Mouse (Mus musculus) Muller cell, postnatal 12 days (primary cell): ENCODE data around the gene Schip1.
A peak's percentile ranks its signal among the peaks of the same experiment; 100 is the strongest.

Experiments used
- DNase-seq: peaks from one replicate; pipeline ENCODE4 v3.0.0-alpha.2; 2015; ENCODE audit errors: inconsistent ontology term

Gene Schip1

DNA sequence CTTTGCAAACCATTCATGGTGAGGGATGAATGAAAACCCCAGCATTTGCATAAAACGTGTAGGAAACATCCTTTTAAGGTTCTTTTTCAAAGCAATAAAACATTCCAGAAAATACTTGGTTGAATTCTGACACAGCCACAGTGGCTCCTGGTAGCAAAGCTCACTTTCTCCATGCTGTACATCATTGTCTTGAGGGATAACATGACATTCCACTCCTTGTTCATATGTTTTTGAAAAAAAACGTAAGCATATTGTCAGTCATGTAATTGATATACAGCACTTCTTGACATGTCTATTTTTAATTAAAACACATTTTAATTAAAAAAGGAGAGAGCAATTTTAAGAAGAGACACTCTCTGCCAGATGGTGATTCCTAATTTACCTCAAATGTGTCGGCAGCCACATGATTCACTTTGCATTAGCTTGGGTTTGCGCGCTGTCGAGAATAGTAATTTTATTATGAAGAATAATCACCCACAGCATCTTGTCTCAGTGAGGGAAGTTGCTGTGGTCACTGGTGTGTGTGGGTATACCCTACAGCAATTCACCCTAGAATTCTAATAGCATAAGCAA, 61.8 kb downstream of the Schip1 start:
- DNase-seq = no peak

- DNase-seq = no peak
Observed at GRCm38 (mm10) chr3:68130386-68130785, 65.8 kb downstream of the Schip1 start.

DNA sequence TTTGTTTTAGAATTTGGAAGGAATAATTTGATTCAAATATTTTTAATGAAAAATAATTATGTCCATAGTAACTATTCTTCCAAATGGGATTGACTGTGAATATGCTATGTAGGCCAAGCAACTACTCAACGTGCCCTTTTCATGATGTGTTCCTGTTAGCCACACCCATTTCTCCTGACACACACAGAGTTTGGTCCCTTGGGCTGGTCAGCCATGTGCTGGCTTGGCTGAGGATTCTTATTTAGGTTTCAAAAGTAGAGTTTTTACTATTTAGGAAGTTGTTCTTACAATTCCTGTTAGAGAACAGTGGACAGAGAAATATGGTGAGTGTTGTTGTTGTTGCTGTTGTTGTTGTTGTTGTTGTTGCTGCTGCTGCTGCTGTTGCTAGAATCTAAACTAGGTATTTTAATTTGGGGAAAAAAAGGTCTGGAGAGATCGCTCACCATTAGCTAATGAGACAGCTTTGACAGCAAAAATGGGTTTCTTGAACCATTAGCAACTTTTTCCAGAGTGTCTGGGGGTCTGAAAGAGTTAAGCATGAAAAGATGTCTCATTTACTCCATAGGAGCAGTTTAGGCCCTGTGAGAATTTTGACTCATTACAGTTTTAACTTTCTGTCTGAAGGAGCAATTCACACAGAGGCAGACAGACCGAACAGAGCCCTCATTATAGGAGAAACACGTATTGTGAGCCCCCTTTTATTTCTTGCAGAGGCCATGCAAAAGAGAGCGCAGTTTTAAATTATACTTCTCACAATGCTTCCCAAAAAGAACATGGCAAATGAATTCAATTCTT, 74.4 kb downstream of the Schip1 start:
- no peak for DNase-seq

- DNase-seq = no peak
Observed at GRCm38 (mm10) chr3:68150688-68151087, 86.1 kb downstream of the Schip1 start.

- DNase-seq = no peak
Observed at GRCm38 (mm10) chr3:68160175-68160574, 95.6 kb downstream of the Schip1 start.

GRCm38 (mm10) chr3:68160760-68161159, 96.2 kb downstream of the Schip1 start:
- DNase-seq = no peak

DNA sequence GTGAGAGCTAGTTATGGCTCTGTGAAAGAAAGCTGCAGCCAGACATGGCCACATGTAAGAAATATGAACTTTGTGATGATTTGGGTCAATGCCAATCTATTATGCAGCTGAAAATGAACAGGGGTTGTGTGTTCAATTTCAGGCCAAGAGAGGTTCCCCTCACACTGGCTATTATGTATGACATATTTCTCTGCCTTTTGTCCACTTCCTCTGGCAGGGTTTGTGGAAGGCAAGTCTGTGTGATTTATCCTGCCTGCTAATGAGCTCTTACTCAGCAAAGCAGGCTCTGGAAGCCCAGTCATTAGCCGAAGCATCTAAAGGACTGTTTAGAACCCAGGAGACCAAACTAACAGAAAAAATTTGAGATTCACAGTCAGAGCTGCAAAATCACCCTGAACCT, 113.6 kb downstream of the Schip1 start:
- DNase-seq = peak; percentile 71

DNA sequence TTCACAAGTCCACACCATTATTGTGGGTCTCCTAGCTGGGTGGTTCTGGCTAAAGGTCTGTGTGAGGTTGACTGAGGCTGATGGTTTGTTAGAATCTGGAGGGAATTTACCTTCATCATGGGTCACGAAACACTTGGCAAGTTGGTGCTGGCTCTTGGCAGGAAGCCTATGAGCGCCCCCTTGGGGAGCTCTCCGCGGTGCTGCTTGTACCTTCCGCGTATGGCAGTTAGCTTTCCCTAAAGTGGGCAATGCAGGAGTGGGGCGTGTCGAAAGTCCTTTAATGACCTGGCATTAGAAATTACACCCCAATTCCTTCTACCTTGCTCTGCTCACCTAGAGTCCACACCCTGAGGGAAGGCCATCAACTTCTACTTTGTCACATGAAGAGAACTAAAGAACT, 122.9 kb downstream of the Schip1 start:
- DNase-seq = no peak

- DNase-seq = no peak
Observed at GRCm38 (mm10) chr3:68189100-68189499, 124.5 kb downstream of the Schip1 start.

- DNase-seq = no peak
Observed at GRCm38 (mm10) chr3:68196933-68197332, 132.3 kb downstream of the Schip1 start.

DNA sequence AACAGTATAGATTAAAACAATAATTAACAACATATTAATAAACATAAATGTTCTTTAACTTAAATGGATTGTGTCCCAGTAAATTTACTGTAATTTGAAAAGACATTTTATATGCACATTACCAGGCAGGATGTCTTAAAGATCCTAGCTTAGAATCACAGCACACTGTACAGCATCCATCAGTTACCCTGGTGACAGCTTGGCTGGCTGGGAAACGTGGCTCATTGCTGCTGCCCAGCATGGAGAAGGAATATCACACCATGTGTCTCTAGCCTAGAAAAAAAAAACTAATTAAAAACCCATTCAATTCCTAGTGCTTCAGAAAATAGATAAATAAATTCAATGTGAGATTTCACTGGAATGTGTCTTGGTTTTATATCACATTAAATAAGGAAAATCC, 136.6 kb downstream of the Schip1 start:
- DNase-seq = no peak

DNA sequence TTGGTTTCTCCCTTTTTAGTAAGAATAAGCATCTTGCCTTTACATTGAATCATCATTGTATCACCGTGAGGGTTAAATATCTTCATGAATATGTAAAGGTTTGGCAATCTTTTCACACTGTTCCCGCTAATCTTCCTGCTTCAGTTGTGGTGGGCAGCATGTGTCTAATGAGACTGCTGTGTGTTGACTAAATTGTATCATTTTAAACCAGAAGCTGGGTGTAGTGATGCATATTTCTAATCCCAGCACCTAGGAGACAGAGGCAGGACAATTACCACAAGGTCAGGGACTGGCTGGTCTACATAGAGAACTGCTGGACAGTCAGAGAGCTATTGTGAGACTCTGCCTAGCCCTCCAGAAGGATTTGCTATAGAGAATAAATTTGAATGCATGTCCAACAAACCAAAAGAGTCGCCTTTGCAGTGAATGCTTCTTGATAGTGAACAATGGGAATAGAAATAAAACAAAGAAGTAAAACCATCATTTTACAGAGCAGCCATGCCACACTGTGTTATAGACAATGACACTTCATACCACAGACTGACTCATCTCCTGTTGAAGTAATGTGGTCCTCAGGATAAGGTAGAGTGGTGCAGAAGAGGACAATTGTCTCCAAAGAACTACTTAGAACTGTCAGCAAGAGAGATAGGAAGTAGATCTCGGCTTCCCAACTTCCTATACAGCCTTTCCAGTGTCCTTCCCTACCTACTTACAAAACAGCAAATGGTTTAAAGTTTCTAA, 137.7 kb downstream of the Schip1 start:
- DNase-seq = peak; percentile 21

- peak; percentile 64 for DNase-seq
Observed at GRCm38 (mm10) chr3:68203934-68204467, 139.4 kb downstream of the Schip1 start.

DNA sequence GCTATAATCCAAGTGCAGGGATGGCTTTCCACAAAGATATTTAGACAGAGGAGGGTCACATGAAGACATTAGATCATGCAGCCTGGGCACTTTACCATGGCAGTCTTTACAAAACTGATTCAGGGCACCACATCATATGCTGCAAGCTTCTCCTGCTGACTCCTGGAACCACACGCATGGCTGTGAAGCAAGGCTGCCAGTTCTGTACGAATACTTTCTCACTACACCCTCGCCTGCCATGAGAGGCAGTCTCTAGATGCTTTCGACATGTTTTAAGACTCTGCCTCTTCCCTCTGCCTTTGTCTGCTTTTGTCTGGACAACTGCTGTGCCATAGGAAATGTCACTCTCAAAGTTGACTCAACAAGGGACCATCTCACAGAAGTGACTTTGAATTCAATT, 145.8 kb downstream of the Schip1 start:
- no peak for DNase-seq

- DNase-seq = no peak
Observed at GRCm38 (mm10) chr3:68221452-68221851, 156.8 kb downstream of the Schip1 start.

GRCm38 (mm10) chr3:68239887-68240286, 175.3 kb downstream of the Schip1 start:
- no peak for DNase-seq

DNA sequence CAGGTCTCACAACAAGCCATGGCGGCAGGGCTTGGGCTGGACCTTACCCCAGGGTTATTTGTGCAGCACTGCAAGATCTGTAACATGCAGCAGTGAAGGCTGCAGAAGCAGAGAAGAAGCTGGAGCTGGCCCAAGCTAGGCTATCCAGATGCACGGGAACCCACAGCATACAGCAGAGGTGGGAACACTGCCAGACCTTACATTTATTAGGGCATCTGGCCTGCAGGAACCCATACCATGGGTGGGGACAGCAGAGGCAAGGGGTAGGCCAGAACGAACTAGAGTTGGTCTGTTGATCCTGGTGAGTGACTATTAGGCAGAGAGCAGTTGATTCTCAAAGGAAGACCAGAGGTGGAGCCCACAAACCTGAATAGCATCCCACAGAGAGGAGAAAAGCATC, 178.6 kb downstream of the Schip1 start:
- DNase-seq = peak; percentile 65

DNA sequence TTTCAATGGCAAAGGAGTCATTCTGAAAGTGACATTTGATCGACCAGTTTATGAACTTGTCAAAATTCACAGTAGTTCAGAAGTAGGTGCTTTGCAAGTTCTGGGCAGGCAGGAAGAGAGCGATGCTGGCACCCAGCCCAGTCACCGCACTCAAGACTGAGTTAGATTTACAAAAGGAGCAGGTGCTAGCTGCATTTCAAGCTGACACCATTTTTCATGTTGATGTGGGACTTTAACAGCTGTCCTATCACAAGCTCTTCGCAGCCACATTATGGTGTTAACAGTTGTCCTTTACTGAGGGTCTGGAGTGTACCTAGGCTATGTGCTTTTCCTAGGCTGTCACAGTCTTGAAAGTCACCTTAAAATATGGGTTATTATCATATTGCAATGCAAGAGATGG, 181.6 kb downstream of the Schip1 start:
- no peak for DNase-seq

GRCm38 (mm10) chr3:68250589-68250988, 186.0 kb downstream of the Schip1 start:
- DNase-seq = no peak

DNA sequence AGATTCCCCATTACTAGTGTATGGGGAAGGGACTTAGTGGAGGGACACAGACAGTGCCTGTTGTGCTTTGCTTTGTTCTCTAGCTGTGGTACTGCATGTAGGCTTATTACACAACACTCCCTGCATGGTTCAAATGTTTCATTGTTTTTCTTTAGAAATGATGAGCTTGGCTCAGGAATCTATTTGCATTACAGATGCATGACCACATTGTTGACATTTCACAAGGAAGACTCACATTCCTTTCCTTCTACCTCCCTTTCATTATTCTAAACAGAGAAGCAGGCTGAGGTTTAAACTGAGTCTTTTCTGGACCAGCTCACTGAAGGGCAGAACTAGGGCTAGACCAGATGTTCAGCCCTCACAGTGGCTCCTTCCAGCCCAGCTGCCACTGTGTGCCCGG, 187.7 kb downstream of the Schip1 start:
- peak; percentile 93 for DNase-seq

- no peak for DNase-seq
Observed at GRCm38 (mm10) chr3:68262304-68262703, 197.7 kb downstream of the Schip1 start.

- no peak for DNase-seq
Observed at GRCm38 (mm10) chr3:68267905-68268304, 203.3 kb downstream of the Schip1 start.

DNA sequence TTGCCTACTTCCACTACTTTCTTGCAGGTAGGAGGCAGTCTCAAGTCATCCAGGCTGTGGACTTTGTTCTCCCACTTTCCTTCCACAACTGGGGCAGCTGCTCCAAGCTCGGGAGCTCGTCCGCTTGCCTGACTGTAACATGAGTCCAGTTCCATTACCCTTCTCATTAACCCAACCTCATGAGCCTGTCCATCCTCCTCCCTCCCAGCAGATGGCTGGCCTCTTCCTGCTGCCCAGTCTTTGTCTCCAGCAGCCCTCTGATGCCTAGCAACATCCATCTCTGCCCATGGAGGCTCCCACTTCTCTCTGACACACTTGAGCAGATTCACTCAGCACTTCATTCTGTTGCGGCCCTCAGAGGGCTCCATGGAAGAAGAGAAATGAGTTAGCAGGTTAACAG, 204.6 kb downstream of the Schip1 start:
- DNase-seq = no peak
